Mouse (Mus musculus) heart, postnatal 0 days (tissue): ENCODE data around the gene Wrap73.

Experiments used
- CTCF ChIP-seq: IDR thresholded peaks from 2 replicates; pipeline ENCODE4 v1.5.1; 2016; ENCODE audit warnings: antibody characterized with exemption, control low read depth, low read depth
- EP300 ChIP-seq: IDR thresholded peaks from 2 replicates; pipeline ENCODE4 v1.6.1; 2016; ENCODE audit warnings: antibody characterized with exemption, low read depth

DNA sequence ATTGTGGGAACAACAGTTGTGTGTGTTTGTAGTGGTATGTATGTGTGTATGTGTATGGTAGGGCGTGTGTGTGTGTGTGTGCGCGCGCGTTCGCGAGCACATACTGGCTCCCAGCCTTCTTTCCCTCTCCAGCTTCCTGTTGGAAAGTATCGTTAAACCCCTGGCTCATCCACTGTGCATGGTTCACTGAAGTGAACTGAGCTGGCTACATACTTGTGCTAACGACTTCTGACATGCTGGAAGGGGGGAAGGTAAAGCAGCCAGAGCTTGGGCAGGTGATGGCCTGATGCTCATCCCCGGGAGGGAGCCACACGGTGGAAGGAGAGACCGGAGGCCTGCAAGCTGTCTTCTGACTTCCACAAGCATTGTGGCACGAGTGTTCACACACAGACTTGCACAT, 69.3 kb downstream of the Wrap73 start:
- TF ChIP-seq CTCF, result no peak
- TF ChIP-seq EP300, result no peak
